17 mouse cellular contexts compared by ENCODE assay signal in genomic region chr11:46218584-46218983, GRCm38 (mm10). TPM values are rescaled to one million over a fixed set of nuclear protein-coding genes. Genes with fewer than 3 reads are reported as not detected.
DNase-seq lines count a peak whose midpoint lies in the region; ATAC-seq and TF ChIP-seq lines count a peak whose summit lies in the region.
"Had no signal": no experiment of that assay in that cellular context is flagged by ENCODE, and none has a peak within 500 bp of the region (broad histone marks: within the 10 kb centered on the region; RNA-seq: fewer than 3 reads in every experiment).

No protein-coding gene starts in this region.

- H3K36me3 ChIP-seq in embryonic facial prominence, embryonic 11.5 days (replicated peaks; ENCODE audit: control insufficient read depth, insufficient read depth, low read depth, low read length): no peaks in the 10 kb centered on the region
- peaks cover 6% of the 10 kb centered on the region; the same call in 1 of the 2 replicates for H3K36me3 ChIP-seq in embryonic facial prominence, embryonic 10.5 days (replicated peaks)
- H3K36me3 ChIP-seq in forebrain, embryonic 12.5 days (replicated peaks): peaks cover 33% of the 10 kb centered on the region
- H3K36me3 ChIP-seq in hindbrain, postnatal 0 days (ENCODE audit: insufficient read depth, low read length): peaks cover 16% of the 10 kb centered on the region
- H3K36me3 ChIP-seq: G1E; stomach, embryonic 15.5 days had no signal

- H3K9me3 ChIP-seq in embryonic facial prominence, embryonic 11.5 days (replicated peaks; ENCODE audit: control insufficient read depth, low read length): no peaks in the 10 kb centered on the region
- no peaks in the 10 kb centered on the region for H3K9me3 ChIP-seq in embryonic facial prominence, embryonic 10.5 days
- H3K9me3 ChIP-seq in forebrain, embryonic 12.5 days: no peaks in the 10 kb centered on the region
- H3K9me3 ChIP-seq in hindbrain, postnatal 0 days (ENCODE audit: low read length): no peaks in the 10 kb centered on the region
- H3K9me3 ChIP-seq: G1E; stomach, embryonic 15.5 days had no signal

- TF ChIP-seq POLR2A in olfactory bulb, adult 2 months (IDR thresholded peaks at IDR 0.05; ENCODE audit: insufficient read depth, low read depth, low read length): no peak

- H3K27me3 ChIP-seq in embryonic facial prominence, embryonic 11.5 days (ENCODE audit: control insufficient read depth, insufficient read depth, low read length): no peaks in the 10 kb centered on the region
- no peaks in the 10 kb centered on the region for H3K27me3 ChIP-seq in embryonic facial prominence, embryonic 10.5 days (replicated peaks; ENCODE audit: low read depth, poor library complexity, severe bottlenecking)
- no peaks in the 10 kb centered on the region for H3K27me3 ChIP-seq in forebrain, embryonic 12.5 days
- H3K27me3 ChIP-seq in hindbrain, postnatal 0 days (ENCODE audit: insufficient read depth, low read length): no peaks in the 10 kb centered on the region
- H3K27me3 ChIP-seq: stomach, embryonic 15.5 days had no signal

- 22% methylated on average over 5 of the region's 5 CpGs for WGBS in embryonic facial prominence, embryonic 11.5 days
- WGBS in embryonic facial prominence, embryonic 10.5 days: 38% methylated on average over 5 of the region's 5 CpGs
- WGBS in forebrain, embryonic 12.5 days: 22% methylated on average over 5 of the region's 5 CpGs
- WGBS in hindbrain, postnatal 0 days: 15% methylated on average over 5 of the region's 5 CpGs
- 32% methylated on average over 5 of the region's 5 CpGs for WGBS in olfactory bulb, adult 2 months

- H3K4me3 ChIP-seq in embryonic facial prominence, embryonic 11.5 days (ENCODE audit: low read depth, low read length): no peak overlapping the region
- no peak overlapping the region for H3K4me3 ChIP-seq in embryonic facial prominence, embryonic 10.5 days
- H3K4me3 ChIP-seq in forebrain, embryonic 12.5 days (replicated peaks): no peak overlapping the region
- no peak overlapping the region for H3K4me3 ChIP-seq in hindbrain, postnatal 0 days (ENCODE audit: low read length)
- no peak overlapping the region for H3K4me3 ChIP-seq in olfactory bulb, adult 2 months (ENCODE audit: insufficient read depth, low read depth, low read length)
- H3K4me3 ChIP-seq: stomach, embryonic 15.5 days had no signal

- DNase-seq in embryonic facial prominence, embryonic 11.5 days (ENCODE audit: low spot score): no peak
- no peak for DNase-seq in embryonic facial prominence, embryonic 10.5 days (ENCODE audit: low spot score)
- peak; percentile 79 for DNase-seq in hindbrain, postnatal 0 days (ENCODE audit: low spot score)
- no peak for DNase-seq in kidney, adult 8-10 months
- no peak for DNase-seq in frontal cortex, postnatal 14 days (ENCODE audit: low spot score in 2 of 2)
- DNase-seq: cerebellum, adult 11-12 months; liver; lung, postnatal 14 days; right cerebral cortex, postnatal 4 days had no signal

- no peak overlapping the region for H3K27ac ChIP-seq in embryonic facial prominence, embryonic 11.5 days (replicated peaks; ENCODE audit: low read depth, low read length)
- no peak overlapping the region for H3K27ac ChIP-seq in embryonic facial prominence, embryonic 10.5 days (replicated peaks)
- peak overlapping the region; percentile 78 for H3K27ac ChIP-seq in forebrain, embryonic 12.5 days
- peak overlapping the region; percentile 73 for H3K27ac ChIP-seq in hindbrain, postnatal 0 days
- peak overlapping the region; percentile 21; the same call in 1 of the 2 replicates for H3K27ac ChIP-seq in olfactory bulb, adult 2 months (ENCODE audit: insufficient read depth, low read depth, low read length)
- H3K27ac ChIP-seq: stomach, embryonic 15.5 days had no signal

- ATAC-seq in embryonic facial prominence, embryonic 11.5 days (replicated peaks; ENCODE audit: insufficient number of reproducible peaks, low FRiP score, low TSS enrichment, low read depth): peak; percentile 36; the same call in 1 of the 2 replicates
- ATAC-seq in forebrain, embryonic 12.5 days (ENCODE audit: low FRiP score): peak; percentile 74
- ATAC-seq in hindbrain, postnatal 0 days: peak; percentile 59
- no peak for ATAC-seq in granulocyte monocyte progenitor cell, adult 5-6 weeks (replicated peaks; ENCODE audit: poor library complexity, severe bottlenecking)
- ATAC-seq: intestine, embryonic 16.5 days had no signal

- no peak overlapping the region for H3K4me2 ChIP-seq in embryonic facial prominence, embryonic 11.5 days (ENCODE audit: low read depth, low read length)
- H3K4me2 ChIP-seq in forebrain, embryonic 12.5 days: no peak overlapping the region
- H3K4me2 ChIP-seq in hindbrain, postnatal 0 days (ENCODE audit: low read depth, low read length): no peak overlapping the region
- H3K4me2 ChIP-seq: stomach, embryonic 15.5 days had no signal

- no peaks in the 10 kb centered on the region; the same call in 1 of the 2 replicates for H3K4me1 ChIP-seq in embryonic facial prominence, embryonic 11.5 days (ENCODE audit: control insufficient read depth, insufficient read depth, low read length)
- H3K4me1 ChIP-seq in embryonic facial prominence, embryonic 10.5 days: peaks cover 37% of the 10 kb centered on the region
- H3K4me1 ChIP-seq in forebrain, embryonic 12.5 days: peaks cover 18% of the 10 kb centered on the region
- peaks cover 5% of the 10 kb centered on the region; the same call in 1 of the 2 replicates for H3K4me1 ChIP-seq in hindbrain, postnatal 0 days (ENCODE audit: insufficient read depth, low read length)
- peaks cover 26% of the 10 kb centered on the region for H3K4me1 ChIP-seq in olfactory bulb, adult 2 months (ENCODE audit: control insufficient read depth, insufficient read depth, low read length)

- no peak overlapping the region for H3K9ac ChIP-seq in embryonic facial prominence, embryonic 11.5 days (replicated peaks; ENCODE audit: low read length)
- no peak overlapping the region for H3K9ac ChIP-seq in forebrain, embryonic 12.5 days
- H3K9ac ChIP-seq in hindbrain, postnatal 0 days (replicated peaks; ENCODE audit: low read length): no peak overlapping the region; the same call in 1 of the 2 replicates
- H3K9ac ChIP-seq: stomach, embryonic 15.5 days had no signal

- TF ChIP-seq CTCF in hindbrain, postnatal 0 days (IDR thresholded peaks at IDR 0.05; ENCODE audit: low read depth): no peak
- TF ChIP-seq CTCF in olfactory bulb, adult 2 months (IDR thresholded peaks at IDR 0.05; ENCODE audit: insufficient read depth, low read depth, low read length): no peak

RNA-seq across cellular contexts. Expression of gene Fndc9, which starts 16.7 kb away (rescaled TPM):
- polyA plus RNA-seq in embryonic facial prominence, embryonic 11.5 days (2014; fragmentation: Nextera tagmentation; extraction: Ambion mirVana): 0.24 and 0.26 TPM in 2 replicates
- 0.26 and 0.29 TPM in 2 replicates for polyA plus RNA-seq in embryonic facial prominence, embryonic 10.5 days (2016; fragmentation: Nextera tagmentation; extraction: Ambion mirVana)
- polyA plus RNA-seq in forebrain, embryonic 12.5 days (2016; fragmentation: Nextera tagmentation; extraction: Ambion mirVana): 1.1 and 1.7 TPM in 2 replicates
- total RNA-seq in hindbrain, postnatal 0 days (2014; rRNA removed): 1.8 and 2.2 TPM in 2 replicates
- polyA plus RNA-seq in hindbrain, postnatal 0 days (2015; fragmentation: Nextera tagmentation; extraction: Ambion mirVana): 3.8 and 5.0 TPM in 2 replicates
- polyA plus RNA-seq in olfactory bulb, adult 2 months (2012; ENCODE audit: insufficient read depth, insufficient read length, low replicate concordance, missing spikeins): not detected in 2 replicates
- not detected in 2 replicates for total RNA-seq in granulocyte monocyte progenitor cell, adult 5-6 weeks (2014; fragmentation: Nextera tagmentation)
- not detected in 2 replicates for total RNA-seq in granulocyte monocyte progenitor cell, adult 5-6 weeks (2017)
- total RNA-seq: gastrocnemius, adult 8-10 months had no signal
- polyA plus RNA-seq: G1E had no signal

RNA-seq across cellular contexts. Expression of gene Nipal4, which starts 52.3 kb away (rescaled TPM):
- polyA plus RNA-seq in embryonic facial prominence, embryonic 11.5 days (2014; fragmentation: Nextera tagmentation; extraction: Ambion mirVana): 0.36 and 0.86 TPM in 2 replicates
- 0.29 and 0.71 TPM in 2 replicates for polyA plus RNA-seq in embryonic facial prominence, embryonic 10.5 days (2016; fragmentation: Nextera tagmentation; extraction: Ambion mirVana)
- 0.59 and 0.84 TPM in 2 replicates for polyA plus RNA-seq in forebrain, embryonic 12.5 days (2016; fragmentation: Nextera tagmentation; extraction: Ambion mirVana)
- total RNA-seq in hindbrain, postnatal 0 days (2014; rRNA removed): 0.65 and 1.6 TPM in 2 replicates
- polyA plus RNA-seq in hindbrain, postnatal 0 days (2015; fragmentation: Nextera tagmentation; extraction: Ambion mirVana): 0.38 and 0.47 TPM in 2 replicates
- polyA plus RNA-seq in olfactory bulb, adult 2 months (2012; ENCODE audit: insufficient read depth, insufficient read length, low replicate concordance, missing spikeins): not detected in 2 replicates
- not detected in 2 replicates for total RNA-seq in granulocyte monocyte progenitor cell, adult 5-6 weeks (2014; fragmentation: Nextera tagmentation)
- not detected in 2 replicates for total RNA-seq in granulocyte monocyte progenitor cell, adult 5-6 weeks (2017)
- total RNA-seq: G1E; gastrocnemius, adult 8-10 months; neutrophil, adult 5-6 weeks had no signal
- polyA plus RNA-seq: G1E had no signal

Comparison
In these comparisons a context has a peak if more than half of its experiments do, and no peak if none do; other contexts are left out.
1. H3K27ac ChIP-seq: peak in forebrain, embryonic 12.5 days (single experiment), hindbrain, postnatal 0 days (single experiment) and olfactory bulb, adult 2 months (single experiment); none in embryonic facial prominence, embryonic 11.5 days (single experiment) and embryonic facial prominence, embryonic 10.5 days (single experiment).